Mouse (Mus musculus) forebrain, postnatal 0 days (tissue): Measurements from ENCODE around the gene Met. TPM values are rescaled to one million over a fixed set of nuclear protein-coding genes. Genes with fewer than 3 reads are reported as not detected.

Experiments used
- ATAC-seq: fragments of 200-750 bp; cut with Nextera tagmentation; 2 replicates; pipeline ENCODE4 v1.8.0; 2017; ENCODE audit warnings: mild to moderate bottlenecking, moderate library complexity
- DNase-seq: peaks from one replicate; pipeline ENCODE4 v3.0.0-alpha.2; 2015
- H3K27ac ChIP-seq: fragments of 300-500 bp; sonication (generic); 2 replicates; pipeline ENCODE4 v1.5.1; 2014; ENCODE audit warnings: low read depth, mild to moderate bottlenecking, antibody characterized with exemption, low read length, moderate library complexity, mixed read lengths
- H3K27me3 ChIP-seq: fragments of 300-500 bp; sonication (generic); 2 replicates; pipeline ENCODE4 v1.6.1; 2014; ENCODE audit warnings: mild to moderate bottlenecking, low read length, mixed read lengths; ENCODE audit not compliant: insufficient read depth
- H3K36me3 ChIP-seq: fragments of 300-500 bp; sonication (generic); 2 replicates; pipeline ENCODE4 v1.6.1; 2014; ENCODE audit warnings: mild to moderate bottlenecking, moderate library complexity; ENCODE audit not compliant: insufficient read depth
- H3K4me1 ChIP-seq: fragments of 300-500 bp; sonication (generic); 2 replicates; pipeline ENCODE4 v1.6.1; 2014; ENCODE audit warnings: antibody characterized with exemption; ENCODE audit not compliant: insufficient read depth
- H3K4me2 ChIP-seq: fragments of 300-500 bp; sonication (generic); 2 replicates; pipeline ENCODE4 v1.6.1; 2014; ENCODE audit warnings: low read depth, mild to moderate bottlenecking, moderate library complexity
- H3K4me3 ChIP-seq: fragments of 300-500 bp; sonication (generic); 2 replicates; pipeline ENCODE4 v1.5.1; 2014; ENCODE audit warnings: low read depth, low read length, mixed read lengths
- H3K9ac ChIP-seq: fragments of 300-500 bp; sonication (generic); 2 replicates; pipeline ENCODE4 v1.6.1; 2014; ENCODE audit warnings: mild to moderate bottlenecking
- H3K9me3 ChIP-seq: fragments of 300-500 bp; sonication (generic); 2 replicates; pipeline ENCODE4 v1.6.1; 2016; ENCODE audit warnings: low read length
- CTCF ChIP-seq: sonication (generic); IDR thresholded peaks from 2 replicates; pipeline ENCODE4 v1.5.1; 2016; ENCODE audit warnings: antibody characterized with exemption, control low read depth, low read depth
- WGBS: fragments of 180-500 bp; shearing (Covaris S2); extraction: QIAGEN DNeasy Blood & Tissue Kit; methylation state at CpG from one replicate; pipeline ENCODE4 v1.1.7; 2014; 5-methylcytosine and 5-hydroxymethylcytosine counted together
- polyA plus RNA-seq: library from polyadenylated mRNA; unstranded; fragments of >200 nt; fragmentation: Nextera tagmentation; extraction: Ambion mirVana; gene quantifications from 2 replicates; pipeline ENCODE4 v1.2.1, GENCODE M21; 2015
- total RNA-seq: library from RNA; depleted of rRNA; stranded (reverse); fragments of >200 nt; gene quantifications from 2 replicates; pipeline ENCODE4 v1.2.3, GENCODE M21; 2014; rRNA removed

Met gene
- total RNA-seq (12.9 and 31.0 TPM in 2 replicates), polyA plus RNA-seq (3.7 and 3.8 TPM in 2 replicates)

- peak; percentile 45 for TF ChIP-seq CTCF
- WGBS: under 1% methylated on average over 76 of the region's 78 CpGs
Measured at GRCm38 (mm10) chr6:17463434-17464280, at the start of gene Met. Gene Met, plus strand, starts transcription at chr6:17463800.

GRCm38 (mm10) chr6:17418226-17418625 is 45.4 kb upstream of the Met start:
- TF ChIP-seq CTCF: no peak
- no peaks in the 10 kb centered on the region for H3K36me3 ChIP-seq
- 32% methylated on average over 7 of the region's 7 CpGs for WGBS

More at GRCm38 (mm10) chr6:17463434-17464280, at the start of gene Met:
- Histone ChIP-seq H3K4me1 (no peaks in the 10 kb centered on the region; the same call in 1 of the 2 replicates), H3K4me3 (peak within 1 kb of the TSS; percentile 66), H3K9ac (peak within 1 kb of the TSS; percentile 62), H3K9me3 (no peaks in the 10 kb centered on the region), H3K36me3 (no peaks in the 10 kb centered on the region), H3K27me3 (0 out of 2 replicates have a peak, but pooled peaks cover 2% of the 10 kb centered on the region), H3K27ac (no peak within 1 kb of the TSS), H3K4me2 (peak within 1 kb of the TSS; percentile 98)
- peak; percentile 35 for DNase-seq
- ATAC-seq: peak; percentile 84

GRCm38 (mm10) chr6:17422432-17422831 is 41.2 kb upstream of the Met start:
- Histone ChIP-seq H3K4me1 (no peaks in the 10 kb centered on the region), H3K27ac (no peak overlapping the region), H3K9me3 (no peaks in the 10 kb centered on the region), H3K9ac (no peak overlapping the region), H3K27me3 (no peaks in the 10 kb centered on the region), H3K36me3 (no peaks in the 10 kb centered on the region), H3K4me2 (no peak overlapping the region), H3K4me3 (no peak overlapping the region)
- no peak for DNase-seq
- ATAC-seq: no peak
- no peak for TF ChIP-seq CTCF
- 98% methylated on average over 1 of the region's 1 CpGs for WGBS

More at GRCm38 (mm10) chr6:17418226-17418625, 45.4 kb upstream of the Met start:
- no peak overlapping the region for H3K4me3 ChIP-seq
- H3K27me3 ChIP-seq: no peaks in the 10 kb centered on the region
- peak; percentile 8; the same call in 1 of the 2 replicates for ATAC-seq
- H3K27ac ChIP-seq: no peak overlapping the region
- no peak overlapping the region for H3K4me2 ChIP-seq
- no peaks in the 10 kb centered on the region for H3K9me3 ChIP-seq
- H3K9ac ChIP-seq: no peak overlapping the region
- no peaks in the 10 kb centered on the region for H3K4me1 ChIP-seq
- DNase-seq: peak; percentile 39

GRCm38 (mm10) chr6:17429041-17429440 is 34.6 kb upstream of the Met start:
- Histone ChIP-seq H3K27ac (no peak overlapping the region), H3K4me3 (no peak overlapping the region), H3K27me3 (no peaks in the 10 kb centered on the region), H3K9ac (no peak overlapping the region), H3K36me3 (no peaks in the 10 kb centered on the region), H3K9me3 (no peaks in the 10 kb centered on the region), H3K4me1 (no peaks in the 10 kb centered on the region), H3K4me2 (no peak overlapping the region)
- TF ChIP-seq CTCF: no peak
- 74% methylated on average over 3 of the region's 3 CpGs for WGBS
- no peak for ATAC-seq
- no peak for DNase-seq

GRCm38 (mm10) chr6:17429611-17430010 is 34.0 kb upstream of the Met start:
- H3K27ac ChIP-seq: no peak overlapping the region
- H3K27me3 ChIP-seq: no peaks in the 10 kb centered on the region
- no peak for ATAC-seq
- H3K36me3 ChIP-seq: no peaks in the 10 kb centered on the region
- 63% methylated on average over 3 of the region's 3 CpGs for WGBS
- H3K9me3 ChIP-seq: no peaks in the 10 kb centered on the region
- H3K9ac ChIP-seq: no peak overlapping the region
- TF ChIP-seq CTCF: no peak
- no peak for DNase-seq
- H3K4me1 ChIP-seq: no peaks in the 10 kb centered on the region
- no peak overlapping the region for H3K4me3 ChIP-seq
- no peak overlapping the region for H3K4me2 ChIP-seq

GRCm38 (mm10) chr6:17443311-17443710 is 20.3 kb upstream of the Met start:
- WGBS: 78% methylated on average over 4 of the region's 4 CpGs
- Histone ChIP-seq H3K27me3 (no peaks in the 10 kb centered on the region), H3K27ac (no peak overlapping the region), H3K4me2 (no peak overlapping the region), H3K36me3 (no peaks in the 10 kb centered on the region), H3K4me3 (no peak overlapping the region), H3K9me3 (no peaks in the 10 kb centered on the region), H3K4me1 (no peaks in the 10 kb centered on the region), H3K9ac (no peak overlapping the region)
- ATAC-seq: no peak
- no peak for DNase-seq
- no peak for TF ChIP-seq CTCF

- TF ChIP-seq CTCF: no peak
- ATAC-seq (no peak), DNase-seq (no peak)
- Histone ChIP-seq H3K4me2 (no peak overlapping the region), H3K4me1 (no peaks in the 10 kb centered on the region), H3K27ac (no peak overlapping the region), H3K27me3 (no peaks in the 10 kb centered on the region), H3K4me3 (no peak overlapping the region), H3K36me3 (no peaks in the 10 kb centered on the region), H3K9me3 (no peaks in the 10 kb centered on the region), H3K9ac (no peak overlapping the region)
- 29% methylated on average over 5 of the region's 5 CpGs for WGBS
Measured at GRCm38 (mm10) chr6:17451305-17451704, 12.3 kb upstream of the Met start.
